Mouse (Mus musculus) lung, postnatal 4 days (tissue): ENCODE results near the gene Pou3f1.
"Not testable (repeated sequence)": the region's sequence is repeated elsewhere in the genome, so short reads cannot be mapped to it uniquely, and the experiment has no call there.

Experiments used
- DNase-seq, 2 experiments: peaks; one replicate each; pipeline ENCODE4 v3.0.0; 2021

The Pou3f1 gene

DNA sequence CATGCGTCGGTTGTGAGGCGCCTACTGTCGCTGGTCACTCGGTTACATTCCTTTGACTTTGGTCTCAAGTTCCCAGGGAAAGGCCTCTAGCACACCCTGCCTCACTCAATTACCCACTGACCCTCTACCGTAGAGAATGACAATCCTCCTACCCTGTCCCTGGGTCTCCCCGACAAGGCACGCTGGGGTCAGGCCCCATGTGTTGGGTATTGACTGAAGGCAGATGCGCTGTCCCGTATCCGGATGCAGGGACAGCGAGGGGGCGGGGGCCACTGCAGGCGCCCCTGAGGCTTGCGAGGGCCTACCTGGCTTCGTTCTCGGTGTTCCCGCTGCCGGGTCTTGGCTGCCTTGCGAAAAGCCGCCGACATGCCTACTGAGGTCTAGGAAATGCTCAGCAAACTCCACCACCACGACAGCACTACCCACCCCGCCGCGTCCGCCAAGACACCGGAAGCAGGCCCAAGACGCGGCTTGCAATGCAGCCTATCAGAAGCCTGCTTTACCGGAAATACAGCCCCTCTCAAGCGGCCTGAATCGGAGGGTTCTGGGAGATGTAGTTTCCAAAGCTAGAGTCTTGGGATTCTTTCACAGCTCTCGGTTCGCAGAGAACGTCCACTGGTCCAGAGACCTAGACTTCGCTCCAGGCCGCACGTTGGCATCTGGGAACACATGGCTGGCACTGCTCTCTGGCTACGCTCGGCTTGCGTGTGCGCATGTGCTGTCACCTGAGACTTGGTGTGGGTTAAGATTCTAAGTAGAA is 36.7 kb downstream of the Pou3f1 start, which contains the start of gene Utp11:
Gene Utp11 (minus strand): TSS at position 466 of the 760 bp plus-strand sequence.
- DNase-seq = peak; percentile 89 to 90

DNA sequence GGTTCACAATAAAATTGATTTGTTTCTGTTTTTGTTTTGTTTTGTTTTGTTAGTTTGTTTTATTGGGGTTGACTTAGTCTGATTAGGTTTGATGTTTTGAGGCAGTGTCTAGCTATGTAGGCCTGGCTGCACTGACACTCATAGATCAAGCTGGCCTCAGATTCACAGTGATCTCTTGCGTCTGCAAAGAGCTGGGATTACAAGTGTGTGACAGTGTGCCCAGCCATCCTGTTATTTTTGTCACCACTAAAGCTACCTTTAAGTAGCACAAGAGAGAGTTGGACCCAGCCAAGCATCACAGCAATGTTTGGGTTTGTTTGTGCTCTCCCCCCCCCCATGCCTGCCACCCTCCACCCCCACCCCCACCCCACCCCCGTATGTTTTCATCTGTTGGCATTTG is 38.0 kb downstream of the Pou3f1 start:
- DNase-seq = no peak

DNA sequence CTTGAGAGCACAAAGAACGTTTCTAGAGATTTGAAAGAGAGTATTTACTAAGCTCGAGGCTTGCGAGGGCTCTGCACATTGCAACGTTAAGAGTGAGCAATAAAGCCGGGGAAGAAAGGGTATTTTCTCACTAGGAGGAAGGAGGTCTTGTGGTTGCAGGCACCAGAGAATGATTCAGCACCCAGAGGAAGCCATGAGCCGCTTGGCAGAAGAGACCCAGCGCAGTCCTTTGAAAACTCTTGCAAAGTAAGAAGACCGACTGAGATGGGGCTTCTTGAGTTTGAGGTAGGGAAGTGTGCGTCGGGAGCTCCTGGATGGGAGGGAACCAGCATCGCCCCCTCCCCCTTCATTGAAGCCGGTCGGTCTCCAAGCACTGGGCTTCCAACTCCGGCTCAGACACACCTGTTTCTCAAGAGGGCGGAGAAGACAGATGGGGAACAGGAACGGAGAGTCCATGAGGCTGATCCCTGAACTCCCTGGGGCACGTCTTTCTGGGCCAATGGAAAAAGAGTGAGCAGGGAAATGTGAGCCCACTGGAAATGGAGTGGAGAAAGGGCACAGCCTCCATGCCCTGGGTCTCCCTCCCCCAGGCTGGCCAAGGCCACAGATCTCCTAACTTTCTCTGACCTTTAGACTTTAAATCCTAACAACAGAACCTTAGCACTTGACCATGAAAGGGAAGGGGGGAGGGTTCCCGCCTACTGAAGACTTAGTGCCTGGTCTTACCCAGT is 39.3 kb downstream of the Pou3f1 start:
- no peak for DNase-seq

DNA sequence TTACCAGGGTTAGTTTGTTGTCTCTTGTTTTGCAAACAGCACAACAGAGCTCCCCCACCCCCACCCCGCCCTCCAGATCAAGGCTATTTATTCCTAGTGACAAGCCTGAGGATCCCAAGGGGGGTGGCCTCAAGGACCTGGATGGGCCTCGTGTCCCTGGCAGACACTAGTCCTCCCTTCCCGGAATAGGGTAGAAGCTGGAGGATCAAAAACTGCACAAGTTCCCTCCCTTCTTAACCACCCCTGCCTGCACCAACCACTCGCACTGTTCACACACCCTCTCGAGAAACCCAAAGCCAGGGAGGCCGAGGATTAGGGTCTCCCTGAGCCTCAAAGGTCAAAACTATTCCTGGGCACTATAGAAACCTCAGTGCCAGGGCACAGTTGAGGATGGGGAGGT is 43.2 kb downstream of the Pou3f1 start:
- no peak for DNase-seq

DNA sequence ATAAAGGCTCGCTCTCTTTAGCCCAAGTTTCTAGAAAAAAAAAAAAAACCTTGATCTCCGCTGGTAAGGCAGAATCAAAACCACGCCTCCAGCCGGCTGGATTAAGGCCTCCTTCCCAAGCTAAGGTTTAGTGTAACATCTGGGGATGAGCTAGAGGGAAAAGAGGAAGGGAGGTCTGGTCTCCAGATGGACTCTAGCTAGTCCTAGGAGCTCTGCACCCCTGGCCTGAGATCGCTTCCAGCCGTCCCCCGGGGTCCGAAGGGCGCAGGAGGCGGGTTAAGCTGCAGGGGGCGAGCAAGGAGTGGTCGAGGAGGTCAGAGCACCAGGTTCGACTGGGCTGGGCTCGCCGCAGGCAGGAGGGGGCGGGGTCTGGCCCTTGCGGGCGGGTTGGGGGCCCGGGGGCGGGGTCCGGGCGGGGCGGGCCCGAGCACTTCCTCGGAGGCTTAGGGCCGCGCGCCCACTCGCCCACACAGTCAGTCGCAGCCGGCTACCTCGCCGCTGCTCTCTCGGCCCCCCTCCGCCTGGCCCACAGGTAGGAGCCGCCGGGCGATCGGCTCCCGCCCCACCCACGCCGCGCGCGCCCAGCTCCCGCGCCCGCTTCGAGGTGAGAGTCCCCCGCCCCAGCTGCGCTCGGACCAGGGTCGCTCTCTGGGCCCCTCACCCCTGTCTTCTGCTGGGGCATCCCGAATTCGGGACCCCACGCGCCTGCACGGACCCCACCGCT is 43.8 kb downstream of the Pou3f1 start, which contains the start of gene Fhl3:
Gene Fhl3 (plus strand): TSS at position 454 of the 724 bp plus-strand sequence.
- peak; percentile 77 to 80 for DNase-seq

- DNase-seq = peak; percentile 46 to 50
These were observed 44.6 kb downstream of the Pou3f1 start for GRCm38 (mm10) chr4:124701052-124701845.

GRCm38 (mm10) chr4:124701916-124702315 is 45.3 kb downstream of the Pou3f1 start:
- DNase-seq = no peak

DNA sequence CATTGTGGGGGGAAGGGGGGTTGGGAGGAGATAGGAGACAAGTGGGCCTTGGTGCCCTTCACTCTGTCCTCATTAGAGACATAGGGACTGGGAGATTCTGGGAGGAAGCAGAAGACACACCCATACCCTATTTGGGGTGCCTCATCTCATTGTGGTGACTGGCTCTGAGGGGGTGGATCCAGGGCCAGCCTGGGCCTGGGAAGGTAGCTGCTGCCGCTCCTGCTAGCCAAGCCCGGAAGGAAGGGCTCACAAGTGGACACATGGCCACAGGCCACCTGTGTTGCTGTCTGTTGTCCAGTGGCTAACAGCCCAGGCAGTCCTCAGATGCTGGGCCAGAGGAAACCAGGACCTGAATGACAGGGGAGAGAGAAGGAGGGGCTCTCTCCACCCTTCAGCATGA is 46.8 kb downstream of the Pou3f1 start:
- DNase-seq = peak in 1 of 2 experiments; percentile 26

DNA sequence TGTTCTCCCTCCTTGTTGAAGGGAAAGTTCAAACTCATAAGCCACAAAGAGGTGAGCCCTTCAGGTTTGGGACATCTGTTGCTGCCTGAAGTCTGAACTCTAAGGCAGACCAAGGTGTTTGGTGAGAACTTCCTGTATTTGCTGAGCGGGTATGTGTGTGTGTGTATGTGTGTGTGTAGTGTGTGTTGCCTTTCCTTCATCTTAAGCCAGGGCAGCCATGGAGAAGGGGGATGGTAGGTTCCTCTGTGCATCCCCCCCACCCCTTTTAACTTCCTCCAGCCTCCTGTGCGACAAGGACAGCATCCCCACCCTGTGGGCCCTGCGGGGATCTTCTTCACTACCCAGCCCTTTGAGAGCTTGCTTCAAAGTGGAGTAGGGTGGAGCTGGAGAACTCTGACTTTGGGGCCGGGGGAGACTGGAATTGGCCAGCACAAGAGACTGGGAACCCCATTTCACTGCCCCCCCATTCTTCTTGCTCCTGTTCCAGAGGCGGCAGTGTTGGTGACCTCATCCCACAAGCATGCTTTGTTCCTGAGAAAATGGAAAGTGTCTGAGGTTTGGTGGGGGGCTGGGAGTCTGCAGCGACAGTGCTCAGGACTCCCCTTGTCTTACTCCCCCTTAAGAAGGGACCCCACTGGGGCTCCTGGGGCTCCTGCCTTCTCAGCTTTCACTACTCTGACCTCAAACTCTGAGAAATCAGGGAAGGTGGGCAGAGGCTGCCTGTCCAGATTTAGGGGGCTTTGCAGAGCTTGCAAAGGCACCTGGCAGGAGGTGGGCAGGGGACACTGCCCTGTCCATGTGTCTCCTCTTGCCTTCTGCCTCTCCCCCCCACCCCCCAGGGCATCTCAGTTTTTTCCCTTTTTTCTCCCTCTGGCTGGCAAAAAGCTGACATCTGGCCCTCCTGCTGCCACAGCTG is 47.5 kb downstream of the Pou3f1 start:
- peak; percentile 36 to 40 for DNase-seq

DNA sequence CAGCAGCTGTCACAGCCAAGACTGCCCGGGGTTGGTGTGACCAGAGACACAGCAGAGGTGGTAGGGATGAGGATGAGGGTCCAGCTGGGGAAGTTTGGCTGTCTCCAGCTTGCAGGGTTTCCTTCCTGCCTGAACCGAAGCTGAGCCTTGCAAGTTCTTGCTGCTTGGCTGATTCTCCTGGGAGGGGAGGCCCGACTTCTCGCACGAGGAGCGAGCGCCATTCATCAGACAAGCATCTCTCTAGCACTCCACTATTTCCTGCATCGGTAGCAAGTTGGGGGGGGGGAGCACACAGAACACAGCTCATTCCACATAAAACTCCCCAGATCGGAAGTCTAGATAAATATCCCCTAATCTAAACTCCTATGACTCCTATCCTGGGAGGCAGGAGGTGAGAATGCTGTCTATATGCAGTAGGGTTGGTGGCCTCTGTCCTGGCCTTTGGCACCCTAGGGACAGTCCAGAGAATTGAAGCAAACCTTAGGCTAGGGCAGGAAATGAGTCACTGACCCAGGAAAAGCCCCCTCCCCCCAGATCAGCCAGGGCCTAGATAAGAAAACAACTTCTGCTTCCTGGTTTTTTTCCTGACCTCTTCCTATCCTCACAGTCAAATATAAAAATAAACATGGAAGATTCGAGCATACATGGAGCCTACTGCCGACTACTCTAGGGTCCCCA is 48.3 kb downstream of the Pou3f1 start:
- DNase-seq = peak; percentile 72 to 86

- no peak for DNase-seq
These were observed 49.2 kb downstream of the Pou3f1 start for GRCm38 (mm10) chr4:124705661-124706269.

DNA sequence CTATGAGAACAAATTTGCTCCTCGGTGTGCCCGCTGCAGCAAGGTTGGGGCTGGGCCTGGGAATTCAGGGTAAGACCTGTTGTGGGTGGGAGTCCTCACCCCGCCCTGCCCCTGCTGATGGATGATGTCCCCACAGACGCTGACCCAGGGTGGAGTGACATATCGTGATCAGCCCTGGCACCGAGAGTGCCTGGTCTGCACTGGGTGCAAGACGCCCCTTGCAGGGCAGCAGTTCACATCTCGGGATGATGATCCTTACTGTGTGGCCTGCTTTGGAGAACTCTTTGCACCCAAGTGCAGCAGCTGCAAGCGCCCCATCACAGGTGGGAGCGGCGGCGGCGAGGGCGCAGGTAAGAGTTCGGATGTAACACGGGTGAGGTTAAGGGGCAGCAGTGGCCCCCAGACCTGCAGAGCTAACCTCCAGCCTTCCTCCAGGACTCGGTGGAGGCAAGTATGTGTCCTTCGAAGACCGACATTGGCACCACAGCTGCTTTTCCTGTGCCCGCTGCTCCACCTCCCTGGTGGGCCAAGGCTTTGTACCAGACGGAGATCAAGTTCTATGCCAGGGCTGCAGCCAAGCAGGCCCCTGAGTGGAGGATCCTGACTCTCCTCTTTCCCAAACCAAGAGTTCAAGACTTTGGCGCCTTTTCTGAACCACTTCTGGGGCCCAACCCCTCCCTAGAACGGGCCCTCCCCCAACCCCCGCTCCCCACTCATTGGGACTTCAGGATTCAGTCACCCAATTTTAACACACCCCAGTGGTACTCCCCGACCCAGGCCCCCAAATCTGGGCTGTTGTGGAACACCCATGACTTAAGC is 51.0 kb downstream of the Pou3f1 start:
- not testable (repeated sequence) for DNase-seq

- not testable (repeated sequence) for DNase-seq
These were observed 51.6 kb downstream of the Pou3f1 start for GRCm38 (mm10) chr4:124708200-124708517.

- DNase-seq = peak; percentile 93 to 96
These were observed 52.2 kb downstream of the Pou3f1 start for GRCm38 (mm10) chr4:124708518-124709477.

DNA sequence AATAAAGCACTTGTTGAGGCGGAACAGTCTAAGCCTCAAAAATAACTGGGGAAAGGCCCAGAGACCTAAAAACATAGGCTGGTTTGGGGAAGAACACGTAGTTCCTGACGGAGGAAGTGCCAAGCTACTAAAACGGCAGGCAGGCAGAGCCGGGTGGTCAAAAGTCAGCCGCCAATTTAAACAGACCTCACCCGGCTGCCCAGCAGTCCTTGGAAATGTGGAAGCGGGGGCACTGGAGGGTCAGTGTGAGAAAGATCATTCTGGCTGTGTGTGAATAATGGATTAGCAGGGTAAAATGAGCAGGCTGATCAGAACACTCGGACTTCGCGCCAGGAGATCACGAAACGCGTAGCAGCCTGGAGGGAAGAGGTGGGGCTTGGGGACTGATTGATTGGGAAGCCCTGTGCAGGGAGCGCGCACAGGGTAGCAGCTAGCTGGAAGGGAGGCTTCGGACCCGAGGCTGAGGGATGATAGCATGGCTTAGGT is 53.4 kb downstream of the Pou3f1 start:
- peak; percentile 50 to 52 for DNase-seq
